10 mouse cellular contexts compared by ENCODE assay signal in genomic region chr4:152222111-152222510, GRCm38 (mm10). TPM values are rescaled to one million over a fixed set of nuclear protein-coding genes. Genes with fewer than 3 reads are reported as not detected.
DNase-seq lines count a peak whose midpoint lies in the region; ATAC-seq and TF ChIP-seq lines count a peak whose summit lies in the region.
"Had no signal": no experiment of that assay in that cellular context is flagged by ENCODE, and none has a peak within 500 bp of the region (broad histone marks: within the 10 kb centered on the region; RNA-seq: fewer than 3 reads in every experiment).

No protein-coding gene starts in this region.

- 75% methylated on average over 6 of the region's 6 CpGs for WGBS in heart, embryonic 11.5 days (ENCODE audit: insufficient replicate concordance)
- 89% methylated on average over 6 of the region's 6 CpGs for whole genome bisulfite sequencing in midbrain, embryonic 10.5 days
- 82% methylated on average over 6 of the region's 6 CpGs for WGBS in midbrain, embryonic 11.5 days
- 74% methylated on average over 6 of the region's 6 CpGs for WGBS in kidney, embryonic 14.5 days
- WGBS in olfactory bulb, adult 2 months, result 84% methylated on average over 6 of the region's 6 CpGs

- no peak for ATAC-seq in heart, embryonic 11.5 days (replicated peaks; ENCODE audit: insufficient number of reproducible peaks, low FRiP score, low TSS enrichment)
- ATAC-seq in midbrain, embryonic 11.5 days (ENCODE audit: low FRiP score), result no peak
- ATAC-seq in kidney, embryonic 14.5 days (ENCODE audit: low FRiP score, low TSS enrichment), result 0 out of 2 replicates have a peak, but pooled peaks have one; percentile 11
- no peak for ATAC-seq in megakaryocyte-erythroid progenitor cell, adult 5-6 weeks (replicated peaks; ENCODE audit: low FRiP score, low TSS enrichment, poor library complexity, severe bottlenecking)
- ATAC-seq: inflammation-experienced regulatory T-cells, adult 6 months had no signal

- H3K9me3 ChIP-seq in heart, embryonic 11.5 days (replicated peaks; ENCODE audit: control insufficient read depth, low read length), result no peaks in the 10 kb centered on the region
- H3K9me3 ChIP-seq in midbrain, embryonic 10.5 days (replicated peaks), result no peaks in the 10 kb centered on the region
- H3K9me3 ChIP-seq in midbrain, embryonic 11.5 days (ENCODE audit: control insufficient read depth, low read length), result no peaks in the 10 kb centered on the region
- H3K9me3 ChIP-seq in kidney, embryonic 14.5 days (ENCODE audit: control insufficient read depth, low read length), result no peaks in the 10 kb centered on the region
- H3K9me3 ChIP-seq: heart, embryonic 10.5 days had no signal

- no peak for TF ChIP-seq POLR2A in olfactory bulb, adult 2 months (IDR thresholded peaks at IDR 0.05; ENCODE audit: insufficient read depth, low read depth, low read length)

- no peaks in the 10 kb centered on the region; the same call in 1 of the 2 replicates for H3K36me3 ChIP-seq in heart, embryonic 11.5 days (ENCODE audit: control insufficient read depth, insufficient read depth, low read length)
- peaks cover 46% of the 10 kb centered on the region for H3K36me3 ChIP-seq in midbrain, embryonic 10.5 days
- no peaks in the 10 kb centered on the region for H3K36me3 ChIP-seq in midbrain, embryonic 11.5 days (ENCODE audit: control insufficient read depth, insufficient read depth, low read length)
- peaks cover 3% of the 10 kb centered on the region; the same call in 1 of the 2 replicates for H3K36me3 ChIP-seq in kidney, embryonic 14.5 days (ENCODE audit: control insufficient read depth, insufficient read depth, low read length)

- no peak overlapping the region for H3K4me2 ChIP-seq in heart, embryonic 11.5 days
- no peak overlapping the region for H3K4me2 ChIP-seq in midbrain, embryonic 11.5 days
- no peak overlapping the region for H3K4me2 ChIP-seq in kidney, embryonic 14.5 days (replicated peaks; ENCODE audit: low read depth, low read length)

- no peaks in the 10 kb centered on the region for H3K27me3 ChIP-seq in heart, embryonic 11.5 days (ENCODE audit: control insufficient read depth, insufficient read depth, low read length)
- H3K27me3 ChIP-seq in midbrain, embryonic 10.5 days (ENCODE audit: low read depth, poor library complexity, severe bottlenecking), result peaks cover 68% of the 10 kb centered on the region
- H3K27me3 ChIP-seq in midbrain, embryonic 11.5 days (ENCODE audit: control insufficient read depth, insufficient read depth, low read length), result peaks cover 7% of the 10 kb centered on the region; the same call in 1 of the 2 replicates
- H3K27me3 ChIP-seq in kidney, embryonic 14.5 days (ENCODE audit: control insufficient read depth, insufficient read depth, low read length), result no peaks in the 10 kb centered on the region

- TF ChIP-seq CTCF in olfactory bulb, adult 2 months (IDR thresholded peaks at IDR 0.05; ENCODE audit: insufficient read depth, low read depth, low read length), result no peak

- peaks cover 13% of the 10 kb centered on the region for H3K4me1 ChIP-seq in heart, embryonic 11.5 days (ENCODE audit: control insufficient read depth, insufficient read depth, low read length)
- peaks cover 25% of the 10 kb centered on the region for H3K4me1 ChIP-seq in midbrain, embryonic 10.5 days
- peaks cover 19% of the 10 kb centered on the region for H3K4me1 ChIP-seq in midbrain, embryonic 11.5 days (ENCODE audit: control insufficient read depth, insufficient read depth, low read length)
- peaks cover 17% of the 10 kb centered on the region for H3K4me1 ChIP-seq in kidney, embryonic 14.5 days (ENCODE audit: control insufficient read depth, insufficient read depth, low read length)
- peaks cover 58% of the 10 kb centered on the region for H3K4me1 ChIP-seq in olfactory bulb, adult 2 months (ENCODE audit: control insufficient read depth, insufficient read depth, low read length)

- peak; percentile 86 for DNase-seq in heart, adult 11 months
- DNase-seq in midbrain, embryonic 10.5 days (ENCODE audit: low spot score), result no peak
- DNase-seq in midbrain, embryonic 11.5 days (ENCODE audit: low spot score, missing footprints), result no peak
- no peak for DNase-seq in embryo, embryonic 10.5 days (ENCODE audit: low spot score)

- H3K9ac ChIP-seq in heart, embryonic 11.5 days (ENCODE audit: low read depth, low read length), result no peak overlapping the region
- H3K9ac ChIP-seq in midbrain, embryonic 11.5 days (ENCODE audit: low read length), result no peak overlapping the region
- no peak overlapping the region for H3K9ac ChIP-seq in kidney, embryonic 14.5 days (ENCODE audit: low read depth, low read length)

- H3K27ac ChIP-seq in heart, embryonic 11.5 days (ENCODE audit: low read depth, low read length), result no peak overlapping the region
- H3K27ac ChIP-seq in midbrain, embryonic 10.5 days (replicated peaks), result peak overlapping the region; percentile 55; the same call in 1 of the 2 replicates
- H3K27ac ChIP-seq in midbrain, embryonic 11.5 days (ENCODE audit: low read depth, low read length), result no peak overlapping the region
- H3K27ac ChIP-seq in kidney, embryonic 14.5 days (ENCODE audit: low read depth, low read length), result no peak overlapping the region; the same call in 1 of the 2 replicates
- peak overlapping the region; percentile 59 for H3K27ac ChIP-seq in olfactory bulb, adult 2 months (ENCODE audit: insufficient read depth, low read depth, low read length)
- H3K27ac ChIP-seq: heart, embryonic 10.5 days had no signal

- H3K4me3 ChIP-seq in heart, embryonic 11.5 days (ENCODE audit: low read depth, low read length), result no peak overlapping the region
- no peak overlapping the region for H3K4me3 ChIP-seq in midbrain, embryonic 10.5 days
- H3K4me3 ChIP-seq in midbrain, embryonic 11.5 days (ENCODE audit: low read depth, low read length), result no peak overlapping the region
- no peak overlapping the region for H3K4me3 ChIP-seq in kidney, embryonic 14.5 days (ENCODE audit: low read length)
- no peak overlapping the region for H3K4me3 ChIP-seq in olfactory bulb, adult 2 months (ENCODE audit: insufficient read depth, low read depth, low read length)
- H3K4me3 ChIP-seq: heart, embryonic 10.5 days had no signal

RNA-seq across cellular contexts. Expression of gene Acot7, which starts 44.2 kb away (rescaled TPM):
- 53.1 and 53.6 TPM in 2 replicates for polyA plus RNA-seq in heart, embryonic 11.5 days (2014; fragmentation: Nextera tagmentation; extraction: Ambion mirVana)
- 85.7 and 99.7 TPM in 2 replicates for polyA plus RNA-seq in midbrain, embryonic 10.5 days (2016; fragmentation: Nextera tagmentation; extraction: Ambion mirVana)
- polyA plus RNA-seq in midbrain, embryonic 11.5 days (2014; fragmentation: Nextera tagmentation; extraction: Ambion mirVana), result 92.5 and 93.5 TPM in 2 replicates
- 46.6 and 64.4 TPM in 2 replicates for polyA plus RNA-seq in kidney, embryonic 14.5 days (2014; fragmentation: Nextera tagmentation; extraction: Ambion mirVana)
- polyA plus RNA-seq in olfactory bulb, adult 2 months (2012; ENCODE audit: insufficient read depth, insufficient read length, low replicate concordance, missing spikeins), result not detected in 2 replicates
- 33.8 and 42.9 TPM in 2 replicates for total RNA-seq in megakaryocyte-erythroid progenitor cell, adult 5-6 weeks (2014; fragmentation: Nextera tagmentation)
- total RNA-seq in megakaryocyte-erythroid progenitor cell, adult 5-6 weeks (2017), result 25.3 and 38.1 TPM in 2 replicates

RNA-seq across cellular contexts. Expression of gene Gpr153, which starts 51.9 kb away (rescaled TPM):
- polyA plus RNA-seq in heart, embryonic 11.5 days (2014; fragmentation: Nextera tagmentation; extraction: Ambion mirVana), result 7.8 and 9.0 TPM in 2 replicates
- 7.0 and 7.7 TPM in 2 replicates for polyA plus RNA-seq in midbrain, embryonic 10.5 days (2016; fragmentation: Nextera tagmentation; extraction: Ambion mirVana)
- polyA plus RNA-seq in midbrain, embryonic 11.5 days (2014; fragmentation: Nextera tagmentation; extraction: Ambion mirVana), result 7.4 and 9.5 TPM in 2 replicates
- polyA plus RNA-seq in kidney, embryonic 14.5 days (2014; fragmentation: Nextera tagmentation; extraction: Ambion mirVana), result 7.5 and 9.1 TPM in 2 replicates
- polyA plus RNA-seq in olfactory bulb, adult 2 months (2012; ENCODE audit: insufficient read depth, insufficient read length, low replicate concordance, missing spikeins), result not detected in 2 replicates
- total RNA-seq in megakaryocyte-erythroid progenitor cell, adult 5-6 weeks (2014; fragmentation: Nextera tagmentation), result not detected in 2 replicates
- not detected in 2 replicates for total RNA-seq in megakaryocyte-erythroid progenitor cell, adult 5-6 weeks (2017)

Comparison
In these comparisons a context has a peak if more than half of its experiments do, and no peak if none do; other contexts are left out.
1. H3K27ac ChIP-seq: peak in midbrain, embryonic 10.5 days (single experiment) and olfactory bulb, adult 2 months (single experiment); none in heart, embryonic 11.5 days (single experiment), midbrain, embryonic 11.5 days (single experiment) and kidney, embryonic 14.5 days (single experiment).
2. RNA of gene Acot7, which starts 44.2 kb away (polyA plus RNA-seq): 92.5 to 93.5 TPM in midbrain, embryonic 11.5 days, 85.7 to 99.7 TPM in midbrain, embryonic 10.5 days, 46.6 to 64.4 TPM in kidney, embryonic 14.5 days and 53.1 to 53.6 TPM in heart, embryonic 11.5 days; not detected in olfactory bulb, adult 2 months; every median in the first group is over 10 times any median in the second.